Mouse (Mus musculus) heart, postnatal 0 days (tissue): ENCODE measurements around the gene Asdurf. TPM values are rescaled to one million over a fixed set of nuclear protein-coding genes. Genes with fewer than 3 reads are reported as not detected.

Source experiments
- ATAC-seq: fragments of 200-750 bp; cut with Nextera tagmentation; 2 replicates; pipeline ENCODE4 v1.8.0; 2017; ENCODE audit warnings: low read depth, moderate number of reproducible peaks, moderate library complexity; ENCODE audit not compliant: insufficient read depth
- DNase-seq: peaks from one replicate; pipeline ENCODE4 v3.0.0-alpha.2; 2016; ENCODE audit warnings: low spot score
- H3K27ac ChIP-seq: fragments of 300-500 bp; sonication (generic); 2 replicates; pipeline ENCODE4 v1.5.1; 2014; ENCODE audit warnings: low read depth, mild to moderate bottlenecking
- H3K27me3 ChIP-seq: fragments of 300-500 bp; sonication (generic); 2 replicates; pipeline ENCODE4 v1.6.1; 2014; ENCODE audit warnings: low read length, mixed read lengths; ENCODE audit not compliant: control insufficient read depth, insufficient read depth
- H3K36me3 ChIP-seq: fragments of 300-500 bp; sonication (generic); replicated peaks from 2 replicates; pipeline ENCODE4 v1.6.1; 2014; ENCODE audit warnings: low read length, mixed read lengths; ENCODE audit not compliant: control insufficient read depth, insufficient read depth
- H3K4me1 ChIP-seq: fragments of 300-500 bp; sonication (generic); 2 replicates; pipeline ENCODE4 v1.6.1; 2014; ENCODE audit warnings: antibody characterized with exemption; ENCODE audit not compliant: control insufficient read depth, insufficient read depth
- H3K4me2 ChIP-seq: fragments of 300-500 bp; sonication (generic); 2 replicates; pipeline ENCODE4 v1.6.1; 2014; ENCODE audit warnings: low read depth, mild to moderate bottlenecking, low read length, moderate library complexity
- H3K4me3 ChIP-seq: fragments of 300-500 bp; sonication (generic); 2 replicates; pipeline ENCODE4 v1.5.1; 2014; ENCODE audit warnings: low read depth, low read length
- H3K9ac ChIP-seq: fragments of 300-500 bp; sonication (generic); replicated peaks from 2 replicates; pipeline ENCODE4 v1.6.1; 2014; ENCODE audit warnings: low read depth, low read length, mixed read lengths
- H3K9me3 ChIP-seq: fragments of 300-500 bp; sonication (generic); replicated peaks from 2 replicates; pipeline ENCODE4 v1.6.1; 2016; ENCODE audit warnings: low read length; ENCODE audit not compliant: control insufficient read depth
- CTCF ChIP-seq: IDR thresholded peaks from 2 replicates; pipeline ENCODE4 v1.5.1; 2016; ENCODE audit warnings: antibody characterized with exemption, control low read depth, low read depth
- EP300 ChIP-seq: IDR thresholded peaks from 2 replicates; pipeline ENCODE4 v1.6.1; 2016; ENCODE audit warnings: antibody characterized with exemption, low read depth
- WGBS: fragments of 180-500 bp; shearing (Covaris S2); extraction: QIAGEN DNeasy Blood & Tissue Kit; methylation state at CpG from one replicate; pipeline ENCODE4 v1.1.7; 2014; 5-methylcytosine and 5-hydroxymethylcytosine counted together
- polyA plus RNA-seq: library from polyadenylated mRNA; unstranded; fragments of >200 nt; fragmentation: Nextera tagmentation; extraction: Ambion mirVana; gene quantifications from 2 replicates; pipeline ENCODE4 v1.2.1, GENCODE M21; 2015
- total RNA-seq: library from RNA; depleted of rRNA; stranded (reverse); fragments of >200 nt; gene quantifications from 2 replicates; pipeline ENCODE4 v1.2.3, GENCODE M21; 2014; ENCODE audit warnings: low replicate concordance; rRNA removed

The Asdurf gene
- total and polyA plus RNA-seq, 2 experiments from 2014 or later, result 15.4 TPM; not detected in 1

GRCm38 (mm10) chr1:53324277-53324676 is 28.1 kb downstream of the Asdurf start:
- TF ChIP-seq CTCF (no peak), EP300 (no peak)
- H3K4me1 ChIP-seq, result no peaks in the 10 kb centered on the region

GRCm38 (mm10) chr1:53323254-53323653 is 29.2 kb downstream of the Asdurf start:
- 87% methylated on average over 5 of the region's 5 CpGs for WGBS
- H3K27ac ChIP-seq, result no peak overlapping the region
- H3K9me3 ChIP-seq, result no peaks in the 10 kb centered on the region
- ATAC-seq (no peak), DNase-seq (no peak)
- H3K4me3 ChIP-seq, result no peak overlapping the region
- no peaks in the 10 kb centered on the region for H3K27me3 ChIP-seq
- peaks cover 20% of the 10 kb centered on the region for H3K36me3 ChIP-seq
- H3K9ac ChIP-seq, result no peak overlapping the region
- H3K4me1 ChIP-seq, result no peaks in the 10 kb centered on the region
- no peak for TF ChIP-seq CTCF
- no peak for TF ChIP-seq EP300
- H3K4me2 ChIP-seq, result no peak overlapping the region

More at GRCm38 (mm10) chr1:53324277-53324676, 28.1 kb downstream of the Asdurf start:
- ATAC-seq, result no peak
- H3K27me3 ChIP-seq, result no peaks in the 10 kb centered on the region
- H3K9me3 ChIP-seq, result no peaks in the 10 kb centered on the region
- WGBS, result 88% methylated on average over 1 of the region's 1 CpGs
- no peak for DNase-seq
- H3K4me3 ChIP-seq, result no peak overlapping the region
- H3K9ac ChIP-seq, result no peak overlapping the region
- no peak overlapping the region for H3K27ac ChIP-seq
- H3K4me2 ChIP-seq, result no peak overlapping the region
- H3K36me3 ChIP-seq, result peaks cover 14% of the 10 kb centered on the region

GRCm38 (mm10) chr1:53321662-53322344 is 30.6 kb downstream of the Asdurf start:
- H3K9ac ChIP-seq, result no peak overlapping the region
- WGBS, result 96% methylated on average over 4 of the region's 4 CpGs
- H3K36me3 ChIP-seq, result peaks cover 24% of the 10 kb centered on the region

GRCm38 (mm10) chr1:53312989-53313967 is 39.1 kb downstream of the Asdurf start, which contains the start of gene Osgepl1:
TSS of gene Osgepl1 (plus strand) at chr1:53313624.
- no peaks in the 10 kb centered on the region for H3K9me3 ChIP-seq
- H3K27me3 ChIP-seq, result no peaks in the 10 kb centered on the region
- DNase-seq (peak; percentile 83), ATAC-seq (peak; percentile 94)
- H3K4me2 ChIP-seq, result peak within 1 kb of the TSS; percentile 83
- peak; percentile 33 for TF ChIP-seq CTCF
- no peak for TF ChIP-seq EP300
- H3K27ac ChIP-seq, result peak within 1 kb of the TSS; percentile 93
- H3K9ac ChIP-seq, result peak within 1 kb of the TSS; percentile 88
- 0 out of 2 replicates have a peak, but pooled peaks cover 4% of the 10 kb centered on the region for H3K36me3 ChIP-seq
- no peaks in the 10 kb centered on the region; the same call in 1 of the 2 replicates for H3K4me1 ChIP-seq
- 2% methylated on average over 27 of the region's 27 CpGs for WGBS
- peak within 1 kb of the TSS; percentile 86 for H3K4me3 ChIP-seq

More at GRCm38 (mm10) chr1:53321662-53322344, 30.6 kb downstream of the Asdurf start:
- Histone ChIP-seq H3K4me2 (no peak overlapping the region), H3K9me3 (no peaks in the 10 kb centered on the region), H3K27me3 (no peaks in the 10 kb centered on the region), H3K4me1 (no peaks in the 10 kb centered on the region; the same call in 1 of the 2 replicates), H3K4me3 (no peak overlapping the region), H3K27ac (no peak overlapping the region)
- ATAC-seq (no peak), DNase-seq (no peak)
- TF ChIP-seq CTCF, result no peak

GRCm38 (mm10) chr1:53300506-53300905 is 51.9 kb downstream of the Asdurf start:
- Histone ChIP-seq H3K27me3 (no peaks in the 10 kb centered on the region), H3K36me3 (no peaks in the 10 kb centered on the region), H3K4me1 (no peaks in the 10 kb centered on the region), H3K27ac (no peak overlapping the region), H3K9me3 (no peaks in the 10 kb centered on the region), H3K4me2 (no peak overlapping the region), H3K4me3 (no peak overlapping the region), H3K9ac (no peak overlapping the region)
- no peak for DNase-seq
- TF ChIP-seq EP300 (no peak), CTCF (no peak)
- ATAC-seq, result no peak
- WGBS, result 75% methylated on average over 4 of the region's 4 CpGs

Other genes with a start within 250 kb of the Asdurf start
- not detected in 2 replicates for gene 1700019A02Rik, start 165.0 kb downstream of the Asdurf start, total RNA-seq
- gene 1700019A02Rik, start 165.0 kb downstream of the Asdurf start, polyA plus RNA-seq, result not detected in 2 replicates
- gene Pms1, start 55.6 kb downstream of the Asdurf start, total RNA-seq, result 1.4 and 3.9 TPM in 2 replicates
- 4.7 and 5.2 TPM in 2 replicates for gene Pms1, start 55.6 kb downstream of the Asdurf start, polyA plus RNA-seq
- 16.8 and 20.8 TPM in 2 replicates for gene Ormdl1, start 55.5 kb downstream of the Asdurf start, total RNA-seq
- gene Ormdl1, start 55.5 kb downstream of the Asdurf start, polyA plus RNA-seq, result 16.8 and 20.1 TPM in 2 replicates
- gene Gm28778, start 55.5 kb downstream of the Asdurf start, total RNA-seq, result 3.7 TPM in 1 of 2 replicates, not detected in the other
- not detected in 2 replicates for gene Gm28778, start 55.5 kb downstream of the Asdurf start, polyA plus RNA-seq
- gene Osgepl1, start 39.0 kb downstream of the Asdurf start, total RNA-seq, result 15.5 and 21.3 TPM in 2 replicates
- 49.2 and 51.8 TPM in 2 replicates for gene Osgepl1, start 39.0 kb downstream of the Asdurf start, polyA plus RNA-seq
- not detected in 2 replicates for gene Gm28551, start within 50 bp of the Asdurf start, total RNA-seq
- 0.12 TPM in 2 replicates for gene Gm28551, start within 50 bp of the Asdurf start, polyA plus RNA-seq
- 34.7 and 35.9 TPM in 2 replicates for gene Asnsd1, start 133 bp upstream of the Asdurf start, total RNA-seq
- gene Asnsd1, start 133 bp upstream of the Asdurf start, polyA plus RNA-seq, result 65.3 and 66.6 TPM in 2 replicates